Mouse (Mus musculus) heart, embryonic 16.5 days (tissue): ENCODE measurements around the gene Gnat1. TPM values are rescaled to one million over a fixed set of nuclear protein-coding genes. Genes with fewer than 3 reads are reported as not detected.
A peak's percentile ranks its signal among the peaks of the same experiment; 100 is the strongest.

ENCODE experiments used
- ATAC-seq: fragments of 200-750 bp; cut with Nextera tagmentation; replicated peaks from 2 replicates; pipeline ENCODE4 v1.8.0; 2017; ENCODE audit warnings: moderate number of reproducible peaks; ENCODE audit not compliant: insufficient read depth, low FRiP score; ENCODE audit errors: extremely low read depth
- H3K27ac ChIP-seq: fragments of 300-500 bp; sonication (generic); 2 replicates; pipeline ENCODE4 v1.5.1; 2014; ENCODE audit warnings: mild to moderate bottlenecking, low read length, control low read depth, moderate library complexity
- H3K27me3 ChIP-seq: fragments of 300-500 bp; sonication (generic); 2 replicates; pipeline ENCODE4 v1.6.1; 2014; ENCODE audit warnings: low read length, mixed read lengths; ENCODE audit not compliant: control insufficient read depth, insufficient read depth
- H3K36me3 ChIP-seq: fragments of 300-500 bp; sonication (generic); 2 replicates; pipeline ENCODE4 v1.6.1; 2014; ENCODE audit not compliant: control insufficient read depth, insufficient read depth
- H3K4me1 ChIP-seq: fragments of 300-500 bp; sonication (generic); 2 replicates; pipeline ENCODE4 v1.6.1; 2014; ENCODE audit warnings: low read length, mixed read lengths; ENCODE audit not compliant: control insufficient read depth, insufficient read depth
- H3K4me2 ChIP-seq: fragments of 300-500 bp; sonication (generic); 2 replicates; pipeline ENCODE4 v1.6.1; 2014; ENCODE audit warnings: low read depth, mild to moderate bottlenecking, control low read depth, low read length
- H3K4me3 ChIP-seq: fragments of 300-500 bp; sonication (generic); 2 replicates; pipeline ENCODE4 v1.5.1; 2014; ENCODE audit warnings: mild to moderate bottlenecking, control low read depth, low read length
- H3K9ac ChIP-seq: fragments of 300-500 bp; sonication (generic); 2 replicates; pipeline ENCODE4 v1.6.1; 2014; ENCODE audit warnings: low read length, control low read depth
- H3K9me3 ChIP-seq: fragments of 300-500 bp; sonication (generic); replicated peaks from 2 replicates; pipeline ENCODE4 v1.6.1; 2016; ENCODE audit warnings: low read length; ENCODE audit not compliant: control insufficient read depth
- WGBS: fragments of 180-500 bp; shearing (Covaris S2); extraction: QIAGEN DNeasy Blood & Tissue Kit; methylation state at CpG from one replicate; pipeline ENCODE4 v1.1.7; 2014; 5-methylcytosine and 5-hydroxymethylcytosine counted together
- polyA plus RNA-seq: library from polyadenylated mRNA; unstranded; fragments of >200 nt; fragmentation: Nextera tagmentation; extraction: Ambion mirVana; gene quantifications from 2 replicates; pipeline ENCODE4 v1.2.1, GENCODE M21; 2015

The Gnat1 gene
- polyA plus RNA-seq, 1 experiment from 2014 or later, result 0.39 TPM

GRCm38 (mm10) chr9:107703337-107704122 is 24.0 kb upstream of the Gnat1 start:
- H3K4me1 ChIP-seq, result peaks cover 47% of the 10 kb centered on the region
- 58% methylated on average over 14 of the region's 14 CpGs for WGBS
- no peak overlapping the region for H3K27ac ChIP-seq
- no peak overlapping the region for H3K4me2 ChIP-seq
- no peaks in the 10 kb centered on the region for H3K36me3 ChIP-seq
- H3K27me3 ChIP-seq, result peaks cover 17% of the 10 kb centered on the region
- no peaks in the 10 kb centered on the region for H3K9me3 ChIP-seq
- no peak overlapping the region for H3K9ac ChIP-seq
- ATAC-seq, result no peak
- H3K4me3 ChIP-seq, result no peak overlapping the region

GRCm38 (mm10) chr9:107702606-107703185 is 23.2 kb upstream of the Gnat1 start:
- H3K4me1 ChIP-seq, result peaks cover 44% of the 10 kb centered on the region
- no peaks in the 10 kb centered on the region for H3K9me3 ChIP-seq
- no peaks in the 10 kb centered on the region for H3K36me3 ChIP-seq
- no peak overlapping the region; the same call in 1 of the 2 replicates for H3K27ac ChIP-seq
- H3K9ac ChIP-seq, result 0 out of 2 replicates have a peak overlapping the region, but pooled peaks have one; percentile 21
- WGBS, result 74% methylated on average over 3 of the region's 3 CpGs
- H3K27me3 ChIP-seq, result peaks cover 17% of the 10 kb centered on the region
- no peak overlapping the region for H3K4me2 ChIP-seq
- no peak for ATAC-seq
- H3K4me3 ChIP-seq, result no peak overlapping the region

GRCm38 (mm10) chr9:107701594-107701993 is 22.1 kb upstream of the Gnat1 start:
- peaks cover 36% of the 10 kb centered on the region for H3K4me1 ChIP-seq
- no peaks in the 10 kb centered on the region for H3K36me3 ChIP-seq
- H3K4me2 ChIP-seq, result no peak overlapping the region
- WGBS, result 49% methylated on average over 12 of the region's 12 CpGs
- peak; percentile 31 for ATAC-seq
- peak overlapping the region; percentile 37; the same call in 1 of the 2 replicates for H3K27ac ChIP-seq
- no peaks in the 10 kb centered on the region for H3K9me3 ChIP-seq
- peaks cover 9% of the 10 kb centered on the region for H3K27me3 ChIP-seq
- H3K4me3 ChIP-seq, result no peak overlapping the region
- H3K9ac ChIP-seq, result no peak overlapping the region

- no peak for ATAC-seq
- Histone ChIP-seq H3K9ac (no peak overlapping the region), H3K4me3 (no peak overlapping the region), H3K9me3 (no peaks in the 10 kb centered on the region), H3K36me3 (no peaks in the 10 kb centered on the region), H3K4me2 (no peak overlapping the region), H3K4me1 (peaks cover 38% of the 10 kb centered on the region), H3K27me3 (peaks cover under 1% of the 10 kb centered on the region; the same call in 1 of the 2 replicates), H3K27ac (peak overlapping the region; percentile 17; the same call in 1 of the 2 replicates)
- WGBS, result 41% methylated on average over 6 of the region's 6 CpGs
Measured at GRCm38 (mm10) chr9:107700114-107700571, 20.6 kb upstream of the Gnat1 start.

- no peaks in the 10 kb centered on the region for H3K27me3 ChIP-seq
- H3K4me1 ChIP-seq, result peaks cover 44% of the 10 kb centered on the region
- no peaks in the 10 kb centered on the region for H3K9me3 ChIP-seq
- H3K9ac ChIP-seq, result no peak overlapping the region
- H3K36me3 ChIP-seq, result no peaks in the 10 kb centered on the region
- H3K4me3 ChIP-seq, result no peak overlapping the region
- H3K27ac ChIP-seq, result peak overlapping the region; percentile 29; the same call in 1 of the 2 replicates
- no peak for ATAC-seq
- WGBS, result 28% methylated on average over 9 of the region's 9 CpGs
- H3K4me2 ChIP-seq, result no peak overlapping the region
Measured at GRCm38 (mm10) chr9:107699376-107699980, 20.0 kb upstream of the Gnat1 start.

GRCm38 (mm10) chr9:107698611-107699190 is 19.2 kb upstream of the Gnat1 start:
- WGBS, result 41% methylated on average over 14 of the region's 14 CpGs

GRCm38 (mm10) chr9:107697811-107698521 is 18.5 kb upstream of the Gnat1 start:
- Histone ChIP-seq H3K36me3 (no peaks in the 10 kb centered on the region), H3K27ac (no peak overlapping the region), H3K9ac (no peak overlapping the region), H3K4me3 (no peak overlapping the region), H3K4me2 (no peak overlapping the region), H3K4me1 (peaks cover 52% of the 10 kb centered on the region), H3K27me3 (no peaks in the 10 kb centered on the region), H3K9me3 (no peaks in the 10 kb centered on the region)
- 51% methylated on average over 14 of the region's 14 CpGs for WGBS
- no peak for ATAC-seq

More at GRCm38 (mm10) chr9:107698611-107699190, 19.2 kb upstream of the Gnat1 start:
- Histone ChIP-seq H3K9me3 (no peaks in the 10 kb centered on the region), H3K4me1 (peaks cover 45% of the 10 kb centered on the region), H3K4me3 (no peak overlapping the region), H3K9ac (no peak overlapping the region), H3K36me3 (no peaks in the 10 kb centered on the region), H3K27me3 (no peaks in the 10 kb centered on the region), H3K4me2 (no peak overlapping the region), H3K27ac (0 out of 2 replicates have a peak overlapping the region, but pooled peaks have one; percentile 12)
- ATAC-seq, result no peak

- Histone ChIP-seq H3K9me3 (no peaks in the 10 kb centered on the region), H3K27me3 (no peaks in the 10 kb centered on the region), H3K27ac (peak overlapping the region; percentile 34), H3K4me2 (no peak overlapping the region), H3K4me3 (no peak overlapping the region), H3K9ac (no peak overlapping the region), H3K4me1 (peaks cover 51% of the 10 kb centered on the region), H3K36me3 (no peaks in the 10 kb centered on the region)
- no peak for ATAC-seq
- 63% methylated on average over 9 of the region's 9 CpGs for WGBS
Measured at GRCm38 (mm10) chr9:107696845-107697610, 17.5 kb upstream of the Gnat1 start.
